Mouse (Mus musculus): Measurements from ENCODE around the gene Dmbx1.
A peak's percentile ranks its signal among the peaks of the same experiment; 100 is the strongest.

The Dmbx1 gene

DNA sequence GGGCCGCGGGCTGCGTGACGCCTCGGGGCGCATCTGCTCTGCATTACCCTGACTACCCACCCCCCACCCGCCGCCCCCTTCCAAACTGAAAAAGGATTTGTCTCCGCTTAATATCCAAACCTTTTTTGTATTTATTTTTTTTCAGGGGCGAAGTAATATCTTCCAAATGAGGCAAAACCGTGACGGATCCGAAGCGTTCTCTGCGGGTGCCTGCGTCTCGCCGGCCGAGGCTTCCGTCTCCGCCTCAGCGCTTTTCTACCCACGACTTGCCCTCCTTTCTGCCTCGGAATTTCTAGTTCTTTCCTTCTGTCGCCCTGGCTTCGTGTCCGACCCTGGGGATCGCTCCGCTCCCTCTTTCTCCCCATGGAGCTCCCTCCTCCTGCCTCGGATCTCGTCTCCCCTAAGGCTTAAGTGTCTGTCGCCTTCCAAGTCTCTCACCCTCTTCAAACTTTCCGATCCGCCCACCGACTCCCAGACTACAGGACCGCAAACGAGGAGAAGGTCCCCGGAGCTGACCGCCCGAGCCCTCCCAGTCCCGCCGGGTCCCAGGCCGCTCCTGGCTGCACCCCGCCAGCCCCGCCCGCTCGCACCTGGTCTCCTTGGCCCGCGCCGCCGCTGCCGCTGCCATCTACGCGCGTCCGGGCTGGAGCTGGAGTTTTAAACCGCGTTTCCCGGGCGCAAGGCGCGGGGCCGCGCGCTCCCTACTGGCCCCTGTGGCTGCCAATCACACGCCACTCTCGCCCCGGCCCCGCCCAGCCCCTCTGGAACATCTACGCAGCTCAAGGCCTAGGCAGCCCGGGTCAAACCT is at the start of gene Dmbx1:
Gene Dmbx1, minus strand, starts transcription at position 632 of the 808 bp plus-strand sequence.
- DNase-seq: no peak

DNA sequence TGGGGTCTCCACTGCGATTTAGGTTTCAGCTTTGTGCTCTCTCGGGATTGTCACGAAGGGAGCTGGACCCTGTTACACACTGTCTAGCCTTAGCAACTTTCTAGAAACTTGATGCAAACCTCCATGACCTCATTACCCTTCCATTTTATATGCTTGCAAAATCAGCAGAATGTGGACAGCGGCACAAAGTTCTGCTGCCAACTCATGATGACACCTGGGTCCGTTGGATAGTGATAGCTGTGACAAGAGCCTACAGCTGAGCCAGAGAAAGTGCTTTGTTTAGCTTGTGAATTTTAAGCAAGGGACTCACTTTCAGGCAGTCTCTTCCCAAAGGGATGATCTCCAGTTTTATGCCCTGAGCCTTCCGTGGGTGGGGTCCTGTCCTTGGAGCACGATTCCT is 49.7 kb upstream of the Dmbx1 start:
- no peak for DNase-seq

DNA sequence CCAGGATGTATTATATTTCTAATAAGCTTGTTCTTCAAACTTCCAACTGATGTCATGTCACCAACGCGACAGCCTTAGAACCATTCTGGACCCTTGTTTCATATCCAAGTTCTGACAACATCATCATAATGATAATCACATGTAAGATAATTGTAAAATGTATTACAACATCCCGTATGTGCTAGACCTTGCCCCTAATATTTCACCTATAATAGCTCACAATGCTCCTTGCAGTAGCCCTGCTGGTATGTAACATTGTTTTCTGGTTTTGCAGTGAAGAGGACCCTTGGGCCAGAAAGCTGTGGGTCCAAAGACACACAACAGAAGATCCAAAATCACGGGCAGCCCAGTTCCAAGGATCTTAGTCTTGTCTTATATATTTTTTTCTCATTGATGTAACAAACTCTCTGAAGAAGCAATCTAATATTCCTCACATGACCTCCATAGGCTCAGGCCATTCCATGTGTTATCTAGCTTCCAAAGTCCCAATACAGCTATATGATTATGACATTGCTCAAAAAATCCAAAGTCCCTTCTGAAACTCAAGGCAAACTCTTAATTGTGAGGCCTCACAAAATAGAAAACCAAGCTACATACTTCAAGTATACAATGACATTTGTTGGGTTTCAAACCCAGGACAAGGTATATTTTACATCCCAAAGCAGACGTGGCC is 48.3 kb upstream of the Dmbx1 start:
- DNase-seq: no peak

DNA sequence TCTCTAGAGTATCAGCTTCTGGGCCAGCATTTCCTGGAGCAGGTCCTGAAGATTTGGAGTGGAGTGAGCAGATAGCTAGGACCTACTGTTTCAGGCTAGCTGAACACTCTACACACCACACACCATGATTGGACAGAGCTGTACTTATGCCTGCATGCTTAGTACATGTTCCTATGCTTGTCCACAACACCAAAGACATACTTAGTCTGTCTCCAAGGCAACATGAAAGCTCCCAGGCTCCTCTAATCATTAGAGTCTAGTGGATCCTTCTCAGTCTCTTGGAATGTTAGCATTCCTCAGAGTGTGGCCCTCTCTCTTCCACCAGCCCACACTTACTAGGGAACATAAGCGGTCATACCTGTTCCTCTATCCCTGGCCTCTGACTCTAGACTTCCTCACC is 47.7 kb upstream of the Dmbx1 start:
- DNase-seq: no peak

DNA sequence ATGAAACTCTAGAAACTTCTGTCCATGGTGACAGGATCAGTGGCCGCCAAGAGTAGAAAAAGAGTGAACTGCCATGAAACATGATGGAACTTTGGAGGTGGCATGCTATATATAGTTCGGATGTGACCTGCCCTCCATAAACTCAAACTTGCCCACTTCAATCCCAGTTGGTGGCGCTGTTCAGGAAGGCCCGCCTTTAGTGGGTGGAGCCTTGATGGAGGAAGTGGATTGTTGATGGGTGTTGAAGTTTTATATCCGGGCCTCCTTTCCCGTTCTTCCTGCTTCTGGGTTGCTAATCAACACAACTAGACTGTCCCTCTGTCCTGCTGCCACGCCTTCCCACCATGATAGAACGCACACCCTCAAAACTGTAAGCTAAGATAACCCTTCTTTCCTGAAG is 45.2 kb upstream of the Dmbx1 start:
- no peak for DNase-seq

DNA sequence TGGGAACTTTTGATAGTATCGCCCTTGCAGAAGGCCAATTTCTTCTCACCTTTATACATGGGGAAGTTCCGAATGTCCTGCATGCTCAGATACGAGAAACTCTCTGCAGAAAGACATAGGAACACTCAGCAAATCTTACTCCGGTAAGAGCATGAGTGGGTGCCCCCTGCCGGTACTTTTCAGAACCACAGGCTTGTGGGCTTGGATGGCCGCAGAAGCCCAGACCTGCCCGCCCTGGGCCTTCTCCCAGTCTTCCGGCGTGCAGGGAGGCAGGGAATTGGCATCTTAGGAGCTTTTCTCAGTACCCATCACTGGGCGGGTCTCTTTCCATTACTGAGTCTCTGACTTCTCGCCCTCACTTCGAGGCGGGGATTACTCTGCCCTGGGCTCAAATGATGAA is 44.4 kb upstream of the Dmbx1 start:
- DNase-seq: peak; percentile 75

DNA sequence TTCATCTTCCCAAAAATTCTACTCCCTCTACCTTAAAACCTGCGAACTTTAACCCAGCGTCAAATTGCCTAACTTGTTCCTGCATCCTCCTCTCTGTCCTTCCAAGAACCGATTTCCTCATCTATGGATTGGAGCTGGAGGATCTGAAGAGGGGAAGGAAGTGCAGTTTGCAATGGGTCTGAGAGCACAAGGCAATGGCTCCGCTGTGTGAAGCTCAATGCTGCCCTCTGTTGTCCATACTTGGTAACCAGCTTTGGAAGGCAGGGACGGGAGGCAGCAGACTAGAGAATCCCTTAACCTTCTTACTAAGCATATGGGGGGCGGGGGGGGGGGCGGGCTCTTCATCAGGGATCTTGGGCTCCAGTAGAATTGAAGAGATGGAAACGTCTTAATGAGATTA is 41.0 kb upstream of the Dmbx1 start:
- peak; percentile 66 for DNase-seq

DNA sequence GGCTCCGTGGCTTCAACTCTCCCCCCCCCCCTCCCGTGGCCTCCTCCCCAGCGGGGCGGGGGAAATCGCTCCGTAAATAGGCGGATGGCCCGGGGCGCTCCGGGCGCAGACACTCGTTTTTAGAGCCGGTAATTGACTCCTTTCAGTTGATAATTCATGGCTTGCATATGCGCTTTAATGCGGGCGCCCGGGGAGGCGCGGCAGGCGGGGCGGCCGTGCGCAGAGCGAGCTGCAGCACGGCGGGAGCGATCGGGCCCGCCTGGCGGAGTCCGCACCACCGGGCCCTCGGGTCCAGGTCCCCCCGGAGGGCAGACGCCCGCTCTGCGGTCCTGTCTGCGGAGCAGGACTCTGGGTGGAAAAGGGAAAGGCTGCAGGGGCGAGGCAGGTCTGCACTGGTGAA is 39.7 kb upstream of the Dmbx1 start:
- DNase-seq: no peak

DNA sequence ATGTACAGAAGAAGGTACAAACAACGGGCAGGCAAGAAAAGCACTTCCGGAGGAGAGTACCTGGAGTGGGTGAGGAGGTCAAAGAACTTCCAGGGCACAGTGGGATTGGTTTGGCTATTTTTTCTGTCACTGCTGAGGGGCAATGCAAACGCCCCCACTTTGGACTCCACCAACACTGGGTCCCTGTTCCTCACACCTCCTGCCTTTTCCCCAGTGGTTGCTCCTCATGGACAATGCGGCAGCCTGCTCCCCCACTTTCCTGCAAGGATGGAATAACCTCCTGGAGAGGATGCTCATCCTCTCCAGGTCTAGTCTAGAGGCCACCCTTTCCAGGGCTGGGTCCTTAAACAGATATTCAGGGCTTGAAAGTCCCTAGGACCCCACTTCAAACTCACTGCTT is 39.2 kb upstream of the Dmbx1 start:
- no peak for DNase-seq

DNA sequence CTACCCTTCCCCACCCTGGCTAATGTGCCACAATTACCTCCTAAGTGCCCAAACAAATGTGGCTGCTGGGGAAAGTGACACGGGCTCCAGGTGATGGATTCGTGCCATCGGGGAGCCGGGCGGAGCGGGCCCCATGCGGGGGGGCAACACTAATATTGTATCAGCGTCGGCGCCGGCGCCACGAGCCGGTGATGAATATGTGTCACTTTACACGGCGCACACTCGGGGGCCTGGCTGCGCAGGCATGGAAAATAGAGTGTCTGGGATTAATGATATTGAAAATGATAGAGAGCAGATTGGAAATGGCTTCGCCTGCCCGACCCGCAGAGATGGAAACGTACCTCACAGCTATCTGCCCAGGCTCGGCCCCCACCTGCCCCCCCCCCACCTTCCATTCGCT is 32.8 kb upstream of the Dmbx1 start:
- DNase-seq: no peak

DNA sequence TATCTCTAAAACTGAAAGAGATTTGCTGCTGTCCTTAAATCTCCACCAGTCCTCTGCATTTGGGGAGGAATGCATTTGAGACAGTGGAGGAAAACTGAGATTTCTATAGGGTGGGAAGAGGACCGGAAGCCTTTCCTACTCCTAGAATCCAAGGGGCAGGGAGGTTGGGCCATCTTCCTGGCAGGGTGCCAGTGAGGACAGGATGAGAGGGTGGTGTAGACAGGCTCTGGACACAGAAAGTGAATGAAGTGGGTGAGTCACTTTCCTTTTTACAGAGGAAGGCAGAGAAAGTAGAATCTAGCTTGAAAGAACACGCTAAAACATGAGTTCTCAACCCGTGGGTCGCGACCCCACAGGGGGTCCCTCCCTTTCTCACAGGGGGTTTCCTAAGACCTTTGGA is 24.7 kb upstream of the Dmbx1 start:
- no peak for DNase-seq

DNA sequence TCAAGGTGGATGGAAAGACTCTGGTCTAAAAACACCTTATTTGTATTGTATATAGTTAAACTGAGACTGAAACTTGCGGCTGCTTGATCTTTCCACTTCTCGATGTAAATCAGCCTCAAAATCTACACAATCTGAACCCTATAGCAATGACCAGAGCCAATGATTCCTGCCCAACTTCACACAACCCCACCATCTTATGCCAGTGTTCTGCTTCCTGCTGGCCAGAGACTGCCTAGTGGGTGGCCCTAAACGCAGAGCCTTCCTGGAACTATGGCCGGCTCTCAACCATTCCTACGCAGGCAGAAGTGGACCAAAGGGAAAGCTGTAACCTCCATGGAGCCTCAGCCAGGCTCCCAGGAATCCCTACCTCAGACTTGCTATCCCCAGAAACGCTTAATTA is 24.0 kb upstream of the Dmbx1 start:
- no peak for DNase-seq

DNA sequence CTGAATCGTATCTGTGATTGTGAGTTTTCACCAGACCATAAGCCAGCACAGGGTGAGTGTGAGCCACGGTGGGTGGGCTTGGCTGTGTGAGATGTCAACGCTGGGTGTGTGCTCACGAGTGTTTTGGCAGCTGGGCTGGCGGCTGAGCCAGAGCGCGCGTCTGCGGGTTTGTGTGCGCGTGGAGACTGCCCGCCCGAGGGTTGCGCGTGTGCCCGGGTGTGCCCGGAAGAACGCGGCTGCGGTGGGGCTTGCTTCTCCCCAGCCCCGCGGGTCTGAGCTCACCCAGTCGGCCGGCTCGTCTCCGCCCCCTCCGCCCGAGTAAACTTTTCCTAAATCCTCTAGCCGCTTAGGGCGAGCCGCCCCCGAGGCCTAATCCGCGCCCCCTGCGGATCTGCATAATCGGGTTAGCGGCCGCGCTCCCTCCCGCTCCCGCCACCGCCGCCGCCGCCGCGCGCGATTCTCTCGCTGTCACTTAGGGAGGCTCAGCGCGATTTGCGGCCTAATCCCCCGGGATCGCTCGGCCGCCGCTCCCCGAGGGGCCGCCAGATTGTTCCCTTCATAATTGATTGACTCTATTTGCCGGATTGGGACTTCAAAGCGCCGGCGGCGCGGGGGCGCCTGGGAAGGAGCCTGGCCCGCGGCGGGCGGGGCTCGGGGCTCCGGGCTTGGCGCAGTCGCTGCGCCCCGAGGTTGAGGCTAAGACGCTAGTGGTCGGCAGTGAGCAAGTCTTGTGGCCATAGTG is 23.1 kb upstream of the Dmbx1 start:
- DNase-seq: no peak

DNA sequence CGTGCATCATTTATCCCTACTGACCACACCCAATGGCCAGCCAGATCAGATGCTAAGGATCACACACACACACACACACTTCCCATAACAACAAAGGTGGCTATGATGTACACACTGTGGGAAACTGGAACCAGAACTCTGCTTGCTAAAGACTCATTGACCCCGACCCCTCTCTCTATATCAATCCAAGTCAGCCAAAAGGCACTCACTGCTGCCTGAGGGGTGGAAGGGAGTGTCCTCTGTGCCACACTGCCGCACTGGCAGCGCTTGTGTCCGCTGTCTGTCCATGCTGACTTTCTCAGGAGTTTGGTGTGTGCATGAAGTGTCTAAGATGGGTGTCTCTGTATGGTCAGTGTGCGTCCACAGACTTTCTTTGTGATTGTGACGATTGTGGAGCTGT is 22.3 kb upstream of the Dmbx1 start:
- no peak for DNase-seq

DNA sequence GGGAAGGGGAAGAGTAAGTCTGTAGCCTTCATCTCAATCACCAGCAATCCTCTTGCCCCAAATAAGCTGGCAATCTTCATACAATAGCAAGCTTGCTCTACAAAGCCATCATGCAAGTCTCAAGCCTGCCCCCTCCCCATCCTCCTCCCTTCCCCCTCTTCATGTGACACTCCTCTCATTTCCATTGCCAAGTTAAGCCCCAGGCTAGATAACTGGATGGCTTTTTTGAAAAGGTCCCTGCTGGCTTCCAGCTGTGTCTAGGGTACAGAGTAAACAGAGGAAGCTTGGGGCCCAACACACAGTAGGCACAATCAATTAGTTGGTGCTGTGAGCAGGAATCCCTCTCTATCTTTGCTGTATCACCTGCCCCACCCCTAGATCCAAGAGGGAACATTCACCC is 19.8 kb upstream of the Dmbx1 start:
- DNase-seq: no peak

DNA sequence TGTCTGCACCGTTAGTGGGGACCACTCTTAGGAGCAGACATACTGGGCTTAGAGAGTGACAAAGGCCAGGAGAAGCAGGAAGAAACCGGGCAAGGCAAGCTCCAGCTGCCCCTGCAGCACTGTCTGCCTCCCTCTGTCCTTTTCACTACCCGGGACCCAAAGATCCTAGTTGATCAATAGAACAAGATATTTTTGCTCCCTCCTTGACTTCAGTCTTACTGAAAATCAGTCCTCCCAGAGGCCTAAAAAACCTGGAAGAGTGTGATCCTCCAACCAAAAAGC is 15.7 kb upstream of the Dmbx1 start:
- no peak for DNase-seq

DNA sequence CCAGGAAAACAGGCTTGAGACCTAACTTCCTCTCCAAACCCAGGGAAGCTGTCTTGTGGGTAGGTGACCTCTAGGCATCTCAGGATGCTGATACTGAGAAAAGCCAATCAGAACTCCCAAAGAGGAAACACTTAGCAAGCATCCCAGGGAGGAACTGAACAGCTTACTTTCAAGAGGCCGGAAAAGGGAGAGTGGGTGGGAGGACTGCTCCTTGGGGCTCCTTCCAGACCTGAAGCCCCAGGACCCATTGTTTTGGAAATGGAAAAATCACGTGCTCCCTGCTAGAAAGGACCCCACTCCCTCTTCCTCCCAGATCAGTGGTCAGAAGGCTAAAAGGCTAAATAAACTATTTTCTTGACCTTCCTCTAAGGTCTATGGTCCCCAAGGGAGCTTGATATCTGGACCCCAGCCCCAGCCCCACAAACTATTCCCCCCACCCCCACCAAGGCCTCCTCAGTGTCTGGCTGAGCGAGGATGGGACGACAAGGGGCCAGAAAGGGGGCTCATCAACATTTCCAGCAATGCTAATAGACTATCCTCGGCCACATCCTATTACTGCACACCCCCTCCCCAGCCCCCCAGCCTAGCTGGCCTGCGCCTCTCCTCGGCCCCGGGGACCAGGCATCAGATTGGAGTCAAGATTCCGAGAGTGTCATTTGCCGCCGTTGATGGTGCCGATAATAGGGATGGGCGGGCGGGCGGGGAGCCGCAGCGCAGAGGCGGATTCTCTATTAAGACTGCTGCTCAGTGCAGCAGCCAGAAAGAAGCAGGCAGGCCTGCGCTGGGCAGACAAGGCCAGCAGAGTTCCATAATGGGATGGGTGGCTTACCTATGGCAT is 15.1 kb upstream of the Dmbx1 start:
- no peak for DNase-seq

DNA sequence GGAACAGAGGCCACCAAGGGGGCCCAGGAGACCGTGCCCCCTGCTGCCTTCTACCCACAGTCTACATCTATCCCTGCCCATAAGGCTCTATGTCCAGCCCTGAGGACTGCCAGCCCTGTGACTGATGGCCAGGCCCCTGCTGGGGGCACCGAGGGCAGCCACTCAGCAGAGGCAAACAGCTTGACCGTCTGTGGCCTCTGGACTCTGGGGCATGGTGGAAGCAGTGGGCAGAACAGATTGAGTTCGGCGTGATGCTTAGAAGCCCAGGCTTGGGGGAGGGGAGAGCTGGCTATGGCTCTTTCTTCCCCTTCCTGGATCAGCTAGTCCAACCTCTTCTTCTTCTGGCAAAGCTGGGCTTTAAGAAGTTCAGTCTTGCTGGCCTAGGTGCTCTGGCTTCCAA is 13.8 kb upstream of the Dmbx1 start:
- DNase-seq: no peak

DNA sequence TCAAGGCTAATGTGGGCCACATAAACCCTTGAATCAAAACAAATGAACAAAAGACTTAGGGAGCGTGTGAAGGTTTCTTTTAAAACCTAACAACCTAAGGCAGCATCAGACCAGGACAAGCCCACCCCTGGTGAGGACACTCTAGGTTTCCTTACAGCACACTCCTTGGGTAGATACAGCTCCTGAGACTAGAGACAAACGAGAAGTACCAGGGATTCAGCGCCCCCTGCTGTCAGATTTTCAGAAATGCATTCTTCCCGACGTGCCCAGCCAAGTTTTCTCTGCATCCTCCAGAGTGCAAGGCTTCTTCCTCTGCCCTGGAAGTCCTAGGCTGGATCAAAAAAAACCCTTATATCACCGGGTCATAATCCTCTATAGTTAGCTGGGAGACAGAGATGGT is 13.0 kb upstream of the Dmbx1 start:
- DNase-seq: peak; percentile 41

DNA sequence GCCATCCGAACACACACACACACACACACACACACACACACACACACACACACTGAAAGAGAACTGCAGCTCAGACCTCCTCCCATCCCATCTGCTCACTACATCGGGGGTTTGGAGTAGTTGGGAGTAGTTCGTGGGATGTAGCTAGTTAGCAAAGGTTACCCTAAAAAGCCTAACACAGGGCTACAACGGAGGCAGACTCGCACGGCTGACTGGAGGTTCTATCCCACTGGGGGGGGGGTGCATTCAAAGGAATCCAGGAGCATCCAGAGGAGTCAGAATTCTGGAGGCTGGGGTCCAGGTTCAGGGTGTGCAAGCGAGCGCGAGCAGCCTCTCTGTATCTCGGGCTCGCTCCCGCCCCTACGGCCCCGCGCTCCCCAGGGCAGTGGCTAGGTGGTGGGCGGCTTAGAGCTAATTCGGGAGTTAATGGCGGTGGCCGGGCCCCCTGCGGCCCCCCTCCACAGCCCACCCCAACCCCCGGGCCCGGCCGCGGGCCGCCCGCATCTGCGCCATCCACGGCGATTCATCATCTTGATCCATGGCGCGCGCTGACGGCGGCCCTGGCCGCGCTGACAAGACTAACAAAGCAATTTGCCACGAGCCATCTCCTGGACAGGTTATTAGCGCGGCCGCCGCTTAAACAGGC is 4.1 kb upstream of the Dmbx1 start:
- no peak for DNase-seq

DNA sequence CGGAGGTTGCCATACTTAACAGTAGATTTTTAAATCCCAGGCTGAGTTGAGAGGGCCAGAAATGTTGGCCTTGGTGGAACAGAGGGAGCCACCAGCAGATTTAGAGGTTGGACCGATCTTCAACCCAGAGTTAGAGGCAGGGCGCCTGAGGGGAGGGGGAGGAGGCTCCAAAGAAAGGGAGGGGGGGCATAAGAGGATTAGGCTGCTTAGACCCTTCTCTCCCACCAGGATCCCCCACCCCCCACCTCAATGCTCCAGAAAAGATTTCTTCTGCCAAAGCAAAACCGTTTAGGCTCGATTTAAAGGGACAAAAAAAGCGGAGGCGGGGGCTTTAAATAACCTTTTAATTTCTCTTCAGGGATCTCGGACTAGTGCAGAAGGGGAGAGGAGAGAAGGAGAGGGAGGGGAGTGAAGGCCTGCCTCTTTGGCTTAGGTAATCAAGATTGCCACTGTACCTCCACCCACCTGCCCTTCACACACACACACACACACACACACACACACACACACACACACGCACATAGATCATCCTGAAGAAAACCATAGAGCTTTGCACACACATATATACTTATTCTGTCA is 1.6 kb upstream of the Dmbx1 start:
- no peak for DNase-seq

DNA sequence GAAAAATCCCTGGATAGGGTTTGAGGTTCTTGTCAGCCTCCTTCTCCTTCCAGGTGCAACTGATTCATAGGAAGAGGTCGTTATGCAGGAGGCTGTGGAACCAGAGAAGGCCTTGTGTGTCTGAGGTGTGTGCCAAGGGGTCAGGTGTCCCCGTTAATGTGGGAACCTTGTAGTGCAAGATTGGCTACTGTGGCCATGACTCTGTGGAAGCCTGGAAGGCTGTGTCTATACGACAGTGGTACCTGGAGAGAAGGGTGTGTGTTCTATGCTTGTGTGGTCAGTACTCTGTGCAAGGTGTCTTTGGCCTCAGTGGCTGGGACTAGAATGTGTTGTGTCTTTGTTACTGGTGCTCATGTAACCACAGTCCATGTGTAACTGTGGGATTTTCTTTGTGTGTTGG is 955 bp upstream of the Dmbx1 start:
- no peak for DNase-seq

Data from thymus, postnatal 25 days (tissue).